Mouse (Mus musculus) megakaryocyte-erythroid progenitor cell, adult 5-6 weeks (primary cell): ENCODE measurements around the gene Mthfs. TPM values are rescaled to one million over a fixed set of nuclear protein-coding genes. Genes with fewer than 3 reads are reported as not detected.
"Not testable (repeated sequence)": the region's sequence is repeated elsewhere in the genome, so short reads cannot be mapped to it uniquely, and the experiment has no call there.

ENCODE experiments used
- ATAC-seq: replicated peaks from 2 replicates; pipeline ENCODE4 v1.8.0; 2016; ENCODE audit warnings: mild to moderate bottlenecking, inconsistent platforms; ENCODE audit not compliant: severe bottlenecking, poor library complexity, low FRiP score, low TSS enrichment
- total RNA-seq, 2 experiments: library from RNA; stranded (forward) in 1 of 2; stranded (reverse) in 1 of 2; fragments of 200-1000, 215-1000 nt in 1 of 2; fragments of >200 nt in 1 of 2; fragmentation: Nextera tagmentation in 1 of 2; gene quantifications; 2 replicates each; pipeline ENCODE4 v1.2.3; 2014 to 2017

Mthfs gene
- total RNA-seq, 2 experiments from 2014 or later: 3.7 to 8.1 TPM

GRCm38 (mm10) chr9:89237131-89237530 is 26.7 kb downstream of the Mthfs start:
- ATAC-seq: not testable (repeated sequence)

- not testable (repeated sequence) for ATAC-seq
Observed at GRCm38 (mm10) chr9:89238976-89239505, 28.6 kb downstream of the Mthfs start.

GRCm38 (mm10) chr9:89240516-89241019 is 30.1 kb downstream of the Mthfs start:
- not testable (repeated sequence) for ATAC-seq

DNA sequence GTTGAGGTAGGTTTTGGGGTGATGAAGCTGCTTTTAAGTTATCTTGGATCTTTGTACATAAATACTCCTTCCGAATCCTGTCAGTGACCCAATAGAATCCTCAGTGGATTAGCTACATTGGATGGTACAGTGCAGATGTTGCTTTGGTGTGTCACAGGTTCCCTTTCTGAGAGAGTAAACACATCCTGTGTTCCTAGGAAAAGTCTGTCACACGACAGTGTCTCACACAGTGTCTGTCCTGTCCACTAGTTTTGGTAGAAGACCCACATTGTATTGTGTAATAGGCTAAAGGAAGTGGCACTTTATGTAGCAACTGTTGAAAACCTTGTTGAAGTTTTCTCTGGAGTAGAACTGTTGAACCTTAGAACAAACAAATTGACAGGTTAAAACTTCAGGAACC is 42.9 kb downstream of the Mthfs start:
- no peak for ATAC-seq

DNA sequence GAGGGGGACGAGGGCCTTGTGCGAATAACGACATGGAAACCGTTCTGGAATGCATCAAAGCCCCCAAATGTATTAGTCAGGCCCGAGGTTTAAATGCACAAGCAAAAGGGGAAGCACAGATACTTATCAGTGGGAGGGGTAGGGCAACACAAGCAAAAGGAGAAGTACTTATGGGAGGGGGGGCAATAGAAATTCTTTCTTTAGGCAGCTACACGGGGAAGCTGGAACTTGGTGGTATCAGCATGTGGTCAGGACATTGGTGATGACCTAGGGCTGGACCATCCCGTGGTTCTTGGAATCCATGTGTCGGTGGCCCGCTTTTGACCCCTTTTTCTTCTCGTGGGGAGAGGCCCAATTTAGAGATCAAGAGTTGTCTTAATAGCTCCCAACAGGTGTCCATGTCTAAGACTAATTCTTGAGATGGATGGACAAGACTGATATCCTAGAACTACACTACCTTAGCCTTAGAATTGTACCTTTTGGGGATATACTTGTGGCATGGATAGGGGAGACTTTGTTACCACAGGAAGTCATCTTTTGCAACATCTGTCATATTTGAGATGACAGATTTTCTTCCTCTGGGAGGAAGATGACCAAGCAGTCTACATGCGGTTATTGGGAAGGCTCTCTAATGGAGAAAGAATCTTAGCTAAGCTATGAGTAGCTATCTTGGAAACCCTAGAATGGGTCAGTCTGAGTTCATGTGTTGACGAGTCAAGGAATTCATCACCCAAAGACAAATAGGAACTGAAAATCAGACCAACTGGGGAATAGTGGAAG is 46.3 kb downstream of the Mthfs start:
- no peak for ATAC-seq

- ATAC-seq: no peak
Observed at GRCm38 (mm10) chr9:89263968-89264367, 53.5 kb downstream of the Mthfs start.

GRCm38 (mm10) chr9:89264571-89264970 is 54.1 kb downstream of the Mthfs start:
- ATAC-seq: no peak

DNA sequence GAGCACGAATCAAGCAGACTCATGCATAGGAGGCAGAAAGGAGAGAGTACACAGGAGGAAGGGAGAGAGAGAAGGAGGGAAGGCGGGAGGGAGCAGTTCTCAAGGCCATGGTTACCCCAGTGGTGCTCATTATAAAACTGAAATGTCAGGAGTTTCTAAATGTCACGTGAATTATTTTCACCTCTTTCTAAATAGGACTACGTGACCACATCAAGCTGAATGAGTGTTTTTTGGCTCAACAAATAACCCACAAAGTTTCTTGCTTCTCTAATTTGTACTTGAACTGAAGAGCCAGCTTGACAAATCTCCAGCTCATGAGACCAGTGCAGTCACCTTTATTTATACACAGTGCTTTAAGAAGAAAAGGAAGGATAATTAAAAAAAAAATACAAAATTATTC is 56.6 kb downstream of the Mthfs start:
- ATAC-seq: no peak

GRCm38 (mm10) chr9:89267572-89267971 is 57.1 kb downstream of the Mthfs start:
- ATAC-seq: no peak

DNA sequence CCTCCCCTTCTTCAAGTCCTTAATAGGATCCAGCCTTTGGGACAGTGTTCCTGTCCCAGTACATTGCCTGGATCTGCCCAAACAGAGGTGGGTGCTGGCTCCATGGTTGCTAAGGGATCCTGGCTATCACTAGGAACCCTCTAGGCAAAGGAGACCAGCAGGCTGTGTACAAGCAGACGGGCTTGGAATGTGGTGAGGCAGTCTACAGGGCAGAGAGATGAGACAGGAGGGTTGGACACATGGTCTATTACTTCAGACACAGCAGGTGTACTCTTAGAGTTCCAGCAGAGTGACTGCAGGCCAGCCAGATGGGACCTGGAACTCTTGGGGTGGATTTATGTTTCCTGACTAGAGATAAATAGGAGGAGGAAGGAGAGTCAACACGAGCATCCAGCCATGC is 59.9 kb downstream of the Mthfs start:
- ATAC-seq: no peak

GRCm38 (mm10) chr9:89273766-89274165 is 63.3 kb downstream of the Mthfs start:
- no peak for ATAC-seq

- no peak for ATAC-seq
Observed at GRCm38 (mm10) chr9:89278207-89278606, 67.7 kb downstream of the Mthfs start.

GRCm38 (mm10) chr9:89282374-89283068 is 72.0 kb downstream of the Mthfs start:
- ATAC-seq: no peak

- no peak for ATAC-seq
Observed at GRCm38 (mm10) chr9:89288037-89288436, 77.6 kb downstream of the Mthfs start.

- ATAC-seq: no peak
Observed at GRCm38 (mm10) chr9:89293364-89293763, 82.9 kb downstream of the Mthfs start.

GRCm38 (mm10) chr9:89294121-89294520 is 83.6 kb downstream of the Mthfs start:
- no peak for ATAC-seq

DNA sequence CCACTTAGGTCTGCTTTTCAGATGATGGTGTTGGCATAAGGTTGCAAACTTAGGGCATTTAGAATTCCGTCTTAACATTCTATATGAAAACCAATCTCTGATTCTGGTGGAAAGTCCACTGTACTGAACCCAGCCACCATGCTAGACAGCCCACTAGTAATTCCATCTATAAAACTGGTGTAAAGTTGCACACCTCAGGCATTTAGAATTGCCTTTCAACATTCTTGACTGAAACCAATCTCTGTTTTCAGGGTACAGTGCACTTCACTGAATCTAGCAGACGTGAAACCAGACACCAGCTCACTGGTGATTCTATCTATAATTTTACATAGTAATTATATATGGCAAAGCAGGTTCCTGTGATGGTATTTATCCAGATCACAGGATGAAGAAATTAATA is 95.2 kb downstream of the Mthfs start:
- ATAC-seq: no peak

DNA sequence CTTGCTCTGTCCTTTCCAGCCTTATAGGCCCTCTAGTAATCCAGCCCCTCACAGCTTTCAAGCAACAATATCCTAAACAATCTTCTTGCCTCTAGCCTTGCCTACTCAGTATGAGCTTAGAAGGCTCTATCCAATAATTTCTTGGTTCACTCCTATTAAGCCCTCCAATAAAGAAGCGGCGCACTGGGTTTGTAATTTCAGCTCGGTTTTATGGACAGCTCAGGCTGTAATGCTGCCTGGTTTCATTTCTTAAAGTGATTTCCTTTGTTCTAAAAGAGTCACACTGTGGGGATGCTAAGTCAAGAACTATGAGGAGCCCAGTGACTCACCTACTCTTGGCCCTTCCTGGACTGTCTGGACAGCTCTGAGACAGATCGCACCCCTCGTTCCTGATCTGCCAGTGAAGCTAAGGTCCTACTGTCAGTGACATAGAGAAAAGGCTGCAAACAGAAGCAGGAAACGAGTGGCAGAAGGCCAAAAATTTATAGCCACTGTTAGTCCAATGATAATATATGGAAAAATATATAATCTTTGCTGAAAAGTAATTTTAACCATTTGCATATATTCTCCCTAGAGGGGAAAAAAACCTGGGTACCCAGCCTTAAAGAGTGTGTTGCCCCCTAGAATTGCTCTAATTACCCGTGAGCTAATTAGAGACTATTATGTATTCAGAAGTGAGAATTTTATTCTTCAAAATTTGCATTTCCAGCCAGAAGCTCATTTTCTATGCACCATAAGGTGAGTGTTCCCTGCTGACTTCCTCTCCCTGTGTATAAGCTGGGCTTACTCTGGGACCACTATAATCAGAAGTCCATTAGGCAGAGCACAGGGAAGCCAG is 98.1 kb downstream of the Mthfs start:
- ATAC-seq: no peak

DNA sequence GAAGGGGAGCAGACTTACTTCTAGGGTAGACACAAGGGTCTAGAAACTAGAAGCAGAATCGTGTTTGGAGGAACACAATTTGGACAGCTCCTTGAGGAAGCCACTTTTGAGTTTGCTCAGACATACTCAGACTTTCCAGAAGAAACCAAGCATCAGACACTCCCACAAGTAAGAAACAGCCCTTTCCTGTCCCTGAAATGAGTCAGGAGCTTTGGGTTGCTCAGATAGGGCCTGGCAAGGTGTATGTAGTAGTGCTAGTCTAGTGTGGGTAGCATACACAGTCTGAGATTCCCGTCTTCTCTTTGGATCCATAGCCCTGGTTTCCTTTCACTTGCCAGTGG is 98.7 kb downstream of the Mthfs start:
- ATAC-seq: no peak

DNA sequence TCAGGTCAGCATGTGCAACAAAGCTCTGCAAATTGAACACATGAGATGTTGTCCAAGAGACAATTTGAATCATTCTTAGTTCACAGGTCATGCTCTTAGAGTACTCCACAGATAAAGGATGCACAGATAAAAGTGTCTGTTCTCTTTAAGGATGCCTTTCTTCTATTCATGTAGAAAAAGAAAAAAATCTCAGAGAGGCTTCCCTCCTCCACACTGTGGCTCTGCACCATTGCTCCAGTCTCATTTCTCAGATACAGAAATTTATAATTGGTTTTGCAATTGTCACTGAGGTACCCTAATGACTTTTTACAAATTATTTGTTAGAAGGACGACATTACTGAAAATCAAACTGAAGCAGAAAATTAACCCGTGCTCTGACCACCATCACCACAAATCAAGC is 101.2 kb downstream of the Mthfs start:
- ATAC-seq: no peak
